Mouse (Mus musculus): Measurements from ENCODE around the gene Adamts20. TPM values are rescaled to one million over a fixed set of nuclear protein-coding genes. Genes with fewer than 3 reads are reported as not detected.

The Adamts20 gene
- polyA plus RNA-seq, 1 experiment from 2014 or later: 4.0 TPM

- no peaks in the 10 kb centered on the region for H3K4me1 ChIP-seq (ENCODE audit: control insufficient read depth, insufficient read depth, low read length)
- no peaks in the 10 kb centered on the region for H3K9me3 ChIP-seq (ENCODE audit: control insufficient read depth, low read length)
- no peaks in the 10 kb centered on the region for H3K36me3 ChIP-seq (ENCODE audit: control insufficient read depth, insufficient read depth, low read length)
- no peak overlapping the region for H3K4me3 ChIP-seq (ENCODE audit: low read length)
- H3K27ac ChIP-seq (ENCODE audit: low read depth, low read length): no peak overlapping the region
- WGBS: 93% methylated on average over 5 of the region's 5 CpGs
- H3K4me2 ChIP-seq (replicated peaks; ENCODE audit: low read depth, low read length): no peak overlapping the region
- H3K9ac ChIP-seq (ENCODE audit: low read depth, low read length): no peak overlapping the region
- no peaks in the 10 kb centered on the region for H3K27me3 ChIP-seq (ENCODE audit: control insufficient read depth, insufficient read depth, low read length)
- no peak for ATAC-seq (ENCODE audit: low FRiP score, low TSS enrichment)
These were observed 120.9 kb downstream of the Adamts20 start for GRCm38 (mm10) chr15:94344317-94344716.

DNA sequence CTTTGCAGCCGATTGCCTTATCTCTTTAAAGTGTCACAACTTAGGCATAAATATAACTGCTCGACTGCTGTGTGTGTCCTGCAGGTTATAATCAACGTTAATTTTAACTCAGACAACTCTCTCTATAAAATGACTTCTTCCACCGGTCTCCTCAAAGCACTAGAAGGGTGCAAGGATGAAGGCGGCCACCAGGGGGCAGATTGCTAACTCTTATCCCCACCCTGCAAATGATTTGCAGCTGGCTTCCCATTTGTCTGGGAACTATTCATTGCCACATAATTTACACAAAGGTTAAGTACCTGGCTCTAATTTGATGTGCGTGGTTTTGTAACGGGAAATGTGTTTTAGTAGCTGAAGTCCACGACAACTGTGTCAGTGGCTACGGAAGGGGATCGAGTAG lies 122.9 kb downstream of the Adamts20 start:
- WGBS: 44% methylated on average over 10 of the region's 10 CpGs
- no peak for ATAC-seq (ENCODE audit: low FRiP score, low TSS enrichment)
- no peaks in the 10 kb centered on the region for H3K36me3 ChIP-seq (ENCODE audit: control insufficient read depth, insufficient read depth, low read length)
- H3K4me2 ChIP-seq (replicated peaks; ENCODE audit: low read depth, low read length): no peak overlapping the region
- no peaks in the 10 kb centered on the region for H3K4me1 ChIP-seq (ENCODE audit: control insufficient read depth, insufficient read depth, low read length)
- H3K9me3 ChIP-seq (ENCODE audit: control insufficient read depth, low read length): no peaks in the 10 kb centered on the region
- H3K9ac ChIP-seq (ENCODE audit: low read depth, low read length): no peak overlapping the region
- no peaks in the 10 kb centered on the region for H3K27me3 ChIP-seq (ENCODE audit: control insufficient read depth, insufficient read depth, low read length)
- H3K4me3 ChIP-seq (ENCODE audit: low read length): no peak overlapping the region
- H3K27ac ChIP-seq (ENCODE audit: low read depth, low read length): no peak overlapping the region

DNA sequence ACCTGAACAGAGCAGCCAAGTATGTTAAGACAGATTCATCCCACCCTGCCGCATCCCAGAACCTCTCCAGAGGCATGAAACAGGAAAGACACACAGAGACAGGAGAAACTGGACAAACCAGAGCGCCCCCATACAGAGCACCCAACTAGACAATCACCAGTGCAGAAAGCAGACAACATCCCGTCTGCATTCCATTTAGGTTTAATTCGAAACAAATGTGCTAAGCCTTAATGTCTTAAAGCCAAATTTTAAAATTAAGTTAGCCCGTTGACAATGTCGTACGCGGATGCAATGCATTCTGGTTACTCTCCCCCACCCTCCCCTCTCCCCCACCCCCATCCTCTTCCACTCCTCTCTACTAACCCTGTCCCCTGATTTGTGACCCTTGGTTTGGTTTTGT lies 126.2 kb downstream of the Adamts20 start:
- no peaks in the 10 kb centered on the region for H3K4me1 ChIP-seq (ENCODE audit: control insufficient read depth, insufficient read depth, low read length)
- ATAC-seq (ENCODE audit: low FRiP score, low TSS enrichment): no peak
- 93% methylated on average over 8 of the region's 8 CpGs for WGBS
- H3K27me3 ChIP-seq (ENCODE audit: control insufficient read depth, insufficient read depth, low read length): no peaks in the 10 kb centered on the region
- H3K9me3 ChIP-seq (ENCODE audit: control insufficient read depth, low read length): no peaks in the 10 kb centered on the region
- no peak overlapping the region for H3K9ac ChIP-seq (ENCODE audit: low read depth, low read length)
- no peak overlapping the region for H3K4me2 ChIP-seq (replicated peaks; ENCODE audit: low read depth, low read length)
- no peak overlapping the region for H3K4me3 ChIP-seq (ENCODE audit: low read length)
- no peaks in the 10 kb centered on the region for H3K36me3 ChIP-seq (ENCODE audit: control insufficient read depth, insufficient read depth, low read length)
- no peak overlapping the region for H3K27ac ChIP-seq (ENCODE audit: low read depth, low read length)

DNA sequence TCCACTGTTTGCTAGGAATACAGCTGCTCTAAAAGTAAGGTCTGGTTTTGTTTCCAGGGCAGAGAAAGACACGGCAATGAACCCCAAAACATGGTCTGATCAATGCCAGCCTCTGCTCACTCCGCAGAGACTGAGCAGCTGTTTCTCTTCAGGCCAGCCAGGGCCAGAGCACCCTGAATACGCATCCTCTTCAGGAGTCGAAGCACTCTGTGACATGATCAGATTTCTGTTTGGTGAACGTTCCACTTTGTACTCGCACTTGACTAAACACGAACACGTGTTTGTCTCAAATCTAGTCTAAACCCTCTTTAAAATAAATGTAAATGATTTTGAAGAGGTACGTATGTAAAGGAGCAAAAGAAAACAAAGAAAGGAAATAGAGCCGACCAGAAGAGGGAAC lies 130.6 kb downstream of the Adamts20 start:
- Histone ChIP-seq H3K4me3 (ENCODE audit: low read length) (no peak overlapping the region), H3K4me1 (ENCODE audit: control insufficient read depth, insufficient read depth, low read length) (no peaks in the 10 kb centered on the region), H3K4me2 (replicated peaks; ENCODE audit: low read depth, low read length) (no peak overlapping the region), H3K27ac (ENCODE audit: low read depth, low read length) (no peak overlapping the region), H3K27me3 (ENCODE audit: control insufficient read depth, insufficient read depth, low read length) (no peaks in the 10 kb centered on the region), H3K36me3 (ENCODE audit: control insufficient read depth, insufficient read depth, low read length) (no peaks in the 10 kb centered on the region), H3K9ac (ENCODE audit: low read depth, low read length) (no peak overlapping the region), H3K9me3 (ENCODE audit: control insufficient read depth, low read length) (no peaks in the 10 kb centered on the region)
- no peak for ATAC-seq (ENCODE audit: low FRiP score, low TSS enrichment)
- WGBS: 25% methylated on average over 10 of the region's 10 CpGs

GRCm38 (mm10) chr15:94326626-94327025 lies 138.6 kb downstream of the Adamts20 start:
- no peak overlapping the region for H3K27ac ChIP-seq (ENCODE audit: low read depth, low read length)
- ATAC-seq (ENCODE audit: low FRiP score, low TSS enrichment): no peak

DNA sequence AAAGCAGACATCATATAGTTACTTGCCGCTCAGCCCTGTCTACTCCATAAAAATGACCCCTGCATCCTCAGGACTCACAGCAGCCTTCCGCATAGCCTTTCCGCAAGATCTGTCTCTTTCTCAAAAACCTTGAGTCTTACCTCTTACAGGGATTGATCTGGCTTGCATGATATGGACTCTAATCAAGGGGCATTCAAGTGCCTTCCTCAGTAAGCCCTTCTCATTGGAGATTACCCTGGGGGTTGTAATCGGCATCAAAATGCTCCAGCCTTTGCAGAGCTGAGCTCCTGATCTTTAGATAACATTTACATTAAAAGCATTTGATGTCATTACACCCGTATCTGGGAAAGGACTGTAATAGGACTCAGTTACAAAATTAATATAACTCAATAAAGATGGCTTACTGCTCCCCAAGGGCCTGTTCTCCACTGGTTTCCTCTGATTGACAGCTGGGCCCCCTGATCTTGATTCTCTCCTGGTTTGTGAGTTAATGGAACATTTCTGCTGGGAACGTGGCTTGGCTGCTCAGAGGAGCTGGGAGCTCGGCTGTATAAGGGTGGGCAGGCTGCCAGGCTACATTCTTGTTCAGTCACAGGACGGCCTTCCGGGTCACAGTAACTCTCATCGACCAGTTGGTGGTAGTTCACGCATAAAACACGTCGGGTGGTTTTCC lies 139.6 kb downstream of the Adamts20 start:
- Histone ChIP-seq H3K36me3 (ENCODE audit: control insufficient read depth, insufficient read depth, low read length) (no peaks in the 10 kb centered on the region), H3K9me3 (ENCODE audit: control insufficient read depth, low read length) (no peaks in the 10 kb centered on the region), H3K9ac (ENCODE audit: low read depth, low read length) (no peak overlapping the region), H3K4me1 (ENCODE audit: control insufficient read depth, insufficient read depth, low read length) (0 out of 2 replicates have a peak, but pooled peaks cover 2% of the 10 kb centered on the region), H3K27ac (ENCODE audit: low read depth, low read length) (peak overlapping the region; percentile 42; the same call in 1 of the 2 replicates), H3K27me3 (ENCODE audit: control insufficient read depth, insufficient read depth, low read length) (no peaks in the 10 kb centered on the region), H3K4me2 (replicated peaks; ENCODE audit: low read depth, low read length) (no peak overlapping the region), H3K4me3 (ENCODE audit: low read length) (no peak overlapping the region)
- ATAC-seq (ENCODE audit: low FRiP score, low TSS enrichment): peak; percentile 72; the same call in 1 of the 2 replicates
- WGBS: 55% methylated on average over 13 of the region's 13 CpGs

More at GRCm38 (mm10) chr15:94326626-94327025, 138.6 kb downstream of the Adamts20 start:
- 0 out of 2 replicates have a peak, but pooled peaks cover 2% of the 10 kb centered on the region for H3K4me1 ChIP-seq (ENCODE audit: control insufficient read depth, insufficient read depth, low read length)
- no peak overlapping the region for H3K4me3 ChIP-seq (ENCODE audit: low read length)
- H3K27me3 ChIP-seq (ENCODE audit: control insufficient read depth, insufficient read depth, low read length): no peaks in the 10 kb centered on the region
- no peaks in the 10 kb centered on the region for H3K9me3 ChIP-seq (ENCODE audit: control insufficient read depth, low read length)
- H3K4me2 ChIP-seq (replicated peaks; ENCODE audit: low read depth, low read length): no peak overlapping the region
- 88% methylated on average over 5 of the region's 5 CpGs for WGBS
- H3K9ac ChIP-seq (ENCODE audit: low read depth, low read length): no peak overlapping the region
- no peaks in the 10 kb centered on the region for H3K36me3 ChIP-seq (ENCODE audit: control insufficient read depth, insufficient read depth, low read length)

DNA sequence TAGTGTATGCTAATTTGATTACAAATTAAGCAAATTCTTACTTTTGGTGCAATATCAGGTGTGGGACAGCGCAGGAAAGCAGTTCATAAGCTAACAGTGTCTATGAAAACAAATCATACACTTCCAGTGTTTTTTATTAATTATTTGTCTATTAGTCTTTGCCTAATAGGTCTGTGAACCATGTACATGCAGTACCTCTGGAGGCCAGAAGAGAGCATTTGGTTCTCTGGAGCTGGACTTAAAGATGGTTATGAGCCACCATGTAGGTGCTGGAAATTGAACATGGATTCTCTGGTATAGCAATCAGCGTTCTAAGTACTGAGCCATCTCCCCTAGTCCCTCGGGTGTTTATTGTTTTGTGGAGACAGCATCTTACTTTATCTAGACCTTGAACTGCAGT lies 149.0 kb downstream of the Adamts20 start:
- no peaks in the 10 kb centered on the region for H3K4me1 ChIP-seq (ENCODE audit: control insufficient read depth, insufficient read depth, low read length)
- no peak overlapping the region for H3K4me2 ChIP-seq (replicated peaks; ENCODE audit: low read depth, low read length)
- 91% methylated on average over 3 of the region's 3 CpGs for WGBS
- no peak overlapping the region for H3K4me3 ChIP-seq (ENCODE audit: low read length)
- H3K9ac ChIP-seq (ENCODE audit: low read depth, low read length): no peak overlapping the region
- no peaks in the 10 kb centered on the region for H3K36me3 ChIP-seq (ENCODE audit: control insufficient read depth, insufficient read depth, low read length)
- no peaks in the 10 kb centered on the region for H3K27me3 ChIP-seq (ENCODE audit: control insufficient read depth, insufficient read depth, low read length)
- no peak for ATAC-seq (ENCODE audit: low FRiP score, low TSS enrichment)
- no peak overlapping the region for H3K27ac ChIP-seq (ENCODE audit: low read depth, low read length)
- no peaks in the 10 kb centered on the region for H3K9me3 ChIP-seq (ENCODE audit: control insufficient read depth, low read length)

DNA sequence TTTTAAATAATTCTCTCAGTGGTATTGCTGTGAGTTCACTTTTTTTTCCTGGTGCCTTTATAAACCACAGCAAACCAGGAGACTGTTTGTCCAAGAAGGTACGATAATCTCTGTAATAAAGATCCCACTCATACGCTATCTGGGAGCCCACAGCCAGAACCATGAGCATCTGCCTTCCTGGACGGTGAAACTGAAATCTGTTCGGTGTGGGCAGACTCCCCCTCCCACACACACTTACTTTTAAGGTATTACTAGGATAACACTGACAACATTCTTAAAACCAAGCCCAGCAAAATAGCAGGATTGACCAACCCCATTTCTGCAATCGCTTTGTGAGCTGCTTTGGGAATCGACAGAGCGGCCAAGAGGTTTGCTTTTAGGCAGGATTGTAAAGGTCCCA lies 155.5 kb downstream of the Adamts20 start:
- Histone ChIP-seq H3K4me2 (replicated peaks; ENCODE audit: low read depth, low read length) (no peak overlapping the region), H3K36me3 (ENCODE audit: control insufficient read depth, insufficient read depth, low read length) (no peaks in the 10 kb centered on the region), H3K9me3 (ENCODE audit: control insufficient read depth, low read length) (no peaks in the 10 kb centered on the region), H3K4me1 (ENCODE audit: control insufficient read depth, insufficient read depth, low read length) (no peaks in the 10 kb centered on the region), H3K27ac (ENCODE audit: low read depth, low read length) (no peak overlapping the region), H3K4me3 (ENCODE audit: low read length) (no peak overlapping the region), H3K27me3 (ENCODE audit: control insufficient read depth, insufficient read depth, low read length) (no peaks in the 10 kb centered on the region), H3K9ac (ENCODE audit: low read depth, low read length) (no peak overlapping the region)
- 83% methylated on average over 7 of the region's 7 CpGs for WGBS
- no peak for ATAC-seq (ENCODE audit: low FRiP score, low TSS enrichment)

DNA sequence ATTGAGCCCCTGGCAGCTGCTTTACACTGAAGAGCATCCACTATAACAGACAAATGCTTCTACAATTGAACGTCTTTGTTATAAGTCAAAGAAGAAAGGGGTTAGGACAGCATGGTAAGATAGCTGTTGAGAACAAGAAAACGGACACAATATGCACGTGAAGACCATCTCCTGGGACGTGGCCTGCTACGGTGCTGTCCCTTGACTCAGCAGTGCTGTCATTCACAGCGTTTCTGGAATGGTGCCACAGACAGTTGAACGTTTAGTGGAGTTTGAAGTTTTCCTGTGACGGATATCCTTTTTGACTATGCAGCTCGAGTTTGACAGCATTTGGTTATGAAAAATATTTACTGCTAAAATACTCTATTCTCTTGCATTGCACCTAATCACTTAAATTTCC lies 157.3 kb downstream of the Adamts20 start:
- no peak overlapping the region for H3K27ac ChIP-seq (ENCODE audit: low read depth, low read length)
- no peak overlapping the region for H3K9ac ChIP-seq (ENCODE audit: low read depth, low read length)
- H3K9me3 ChIP-seq (ENCODE audit: control insufficient read depth, low read length): no peaks in the 10 kb centered on the region
- no peak overlapping the region for H3K4me2 ChIP-seq (replicated peaks; ENCODE audit: low read depth, low read length)
- H3K36me3 ChIP-seq (ENCODE audit: control insufficient read depth, insufficient read depth, low read length): no peaks in the 10 kb centered on the region
- ATAC-seq (ENCODE audit: low FRiP score, low TSS enrichment): no peak
- H3K4me1 ChIP-seq (ENCODE audit: control insufficient read depth, insufficient read depth, low read length): no peaks in the 10 kb centered on the region
- no peaks in the 10 kb centered on the region for H3K27me3 ChIP-seq (ENCODE audit: control insufficient read depth, insufficient read depth, low read length)
- 77% methylated on average over 9 of the region's 9 CpGs for WGBS
- no peak overlapping the region for H3K4me3 ChIP-seq (ENCODE audit: low read length)

Data from kidney, embryonic 14.5 days (tissue).